Mouse (Mus musculus): ENCODE data around the gene Gm813. TPM values are rescaled to one million over a fixed set of nuclear protein-coding genes. Genes with fewer than 3 reads are reported as not detected.

Gm813 gene
- polyA plus RNA-seq, 1 experiment: not detected

DNA sequence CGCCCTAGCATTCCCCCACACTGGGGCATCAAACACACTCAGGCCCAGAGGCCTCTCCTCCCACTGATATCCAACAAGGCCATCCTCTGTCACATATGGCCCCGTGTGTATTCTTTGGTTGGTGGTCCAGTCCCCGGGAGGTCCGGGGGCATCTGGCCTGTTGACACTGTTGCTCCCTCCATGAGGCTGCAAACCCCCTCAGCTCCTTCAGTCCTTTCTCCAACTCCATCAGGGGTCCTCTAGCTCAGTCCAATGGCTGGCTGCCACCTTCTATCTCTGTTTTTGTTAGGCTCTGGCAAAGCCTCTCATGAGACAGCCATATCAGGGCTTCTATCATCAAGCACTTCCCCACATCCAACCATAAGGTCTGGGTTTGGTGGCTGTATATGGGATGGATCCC, 39.7 kb upstream of the Gm813 start:
- Histone ChIP-seq H3K36me3 (ENCODE audit: control insufficient read depth, insufficient read depth, low read length) (no peaks in the 10 kb centered on the region), H3K27me3 (ENCODE audit: control insufficient read depth, insufficient read depth, low read length) (peaks cover 2% of the 10 kb centered on the region; the same call in 1 of the 2 replicates), H3K27ac (ENCODE audit: control insufficient read depth, insufficient read depth, low read length) (no peak overlapping the region), H3K4me3 (ENCODE audit: control insufficient read depth, insufficient read depth, low read length) (no peak overlapping the region), H3K4me1 (replicated peaks; ENCODE audit: control insufficient read depth, insufficient read depth, low read length) (no peaks in the 10 kb centered on the region)
- DNase-seq: no peak
- 96% methylated on average over 4 of the region's 4 CpGs for WGBS
- TF ChIP-seq CTCF (IDR thresholded peaks at IDR 0.05; ENCODE audit: borderline replicate concordance, control insufficient read depth, extremely low read depth, insufficient read depth, low read length, poor library complexity) (no peak), POLR2A (IDR thresholded peaks at IDR 0.05; ENCODE audit: control insufficient read depth, extremely low read depth, insufficient read depth, low read length, poor library complexity) (no peak)

DNA sequence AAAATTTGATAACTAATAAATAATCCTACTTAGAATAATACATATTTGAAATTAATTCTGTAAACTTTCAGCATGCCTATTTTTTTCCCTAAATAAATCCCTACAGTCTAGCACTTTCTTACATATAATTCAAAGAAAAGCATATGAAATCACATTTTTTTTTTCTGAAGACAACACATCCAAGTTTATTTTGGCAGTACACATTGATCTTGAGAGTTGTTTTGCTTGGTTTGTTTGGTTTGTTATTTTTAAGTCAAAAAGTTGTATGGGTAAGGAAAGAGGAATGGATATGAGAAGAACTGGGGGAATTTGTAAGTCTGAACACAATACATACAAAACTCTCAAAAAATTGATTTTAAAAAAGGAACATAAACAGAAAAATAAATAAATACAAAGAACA, 39.0 kb upstream of the Gm813 start:
- Histone ChIP-seq H3K27me3 (ENCODE audit: control insufficient read depth, insufficient read depth, low read length) (no peaks in the 10 kb centered on the region), H3K4me1 (replicated peaks; ENCODE audit: control insufficient read depth, insufficient read depth, low read length) (no peaks in the 10 kb centered on the region), H3K4me3 (ENCODE audit: control insufficient read depth, insufficient read depth, low read length) (no peak overlapping the region), H3K27ac (ENCODE audit: control insufficient read depth, insufficient read depth, low read length) (no peak overlapping the region), H3K36me3 (ENCODE audit: control insufficient read depth, insufficient read depth, low read length) (no peaks in the 10 kb centered on the region)
- TF ChIP-seq CTCF (IDR thresholded peaks at IDR 0.05; ENCODE audit: borderline replicate concordance, control insufficient read depth, extremely low read depth, insufficient read depth, low read length, poor library complexity) (no peak), POLR2A (IDR thresholded peaks at IDR 0.05; ENCODE audit: control insufficient read depth, extremely low read depth, insufficient read depth, low read length, poor library complexity) (no peak)
- no peak for DNase-seq

DNA sequence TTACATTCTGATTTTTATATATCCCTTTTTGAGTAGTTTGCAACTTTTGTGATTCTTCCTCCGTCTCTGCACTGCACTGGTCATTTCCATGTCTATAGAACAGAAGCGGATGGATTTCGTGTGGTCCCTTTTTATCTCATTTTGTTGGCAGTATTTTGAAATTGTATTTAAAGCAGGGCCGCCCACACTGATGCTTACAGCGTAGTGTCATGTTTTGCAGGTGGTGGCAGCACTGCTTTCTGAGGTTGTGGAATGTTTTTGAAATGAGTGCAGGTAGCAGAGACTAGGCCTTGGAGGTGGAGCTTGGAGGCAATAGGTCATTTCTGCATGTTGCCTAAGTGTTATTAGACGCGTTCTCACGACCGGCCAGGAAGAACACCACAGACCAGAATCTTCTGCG, 33.2 kb upstream of the Gm813 start:
- Histone ChIP-seq H3K27me3 (ENCODE audit: control insufficient read depth, insufficient read depth, low read length) (no peaks in the 10 kb centered on the region), H3K4me1 (replicated peaks; ENCODE audit: control insufficient read depth, insufficient read depth, low read length) (no peaks in the 10 kb centered on the region), H3K27ac (ENCODE audit: control insufficient read depth, insufficient read depth, low read length) (no peak overlapping the region), H3K36me3 (ENCODE audit: control insufficient read depth, insufficient read depth, low read length) (no peaks in the 10 kb centered on the region), H3K4me3 (ENCODE audit: control insufficient read depth, insufficient read depth, low read length) (no peak overlapping the region)
- no peak for DNase-seq
- TF ChIP-seq POLR2A (IDR thresholded peaks at IDR 0.05; ENCODE audit: control insufficient read depth, extremely low read depth, insufficient read depth, low read length, poor library complexity) (no peak), CTCF (IDR thresholded peaks at IDR 0.05; ENCODE audit: borderline replicate concordance, control insufficient read depth, extremely low read depth, insufficient read depth, low read length, poor library complexity) (no peak)
- 97% methylated on average over 10 of the region's 10 CpGs for WGBS

DNA sequence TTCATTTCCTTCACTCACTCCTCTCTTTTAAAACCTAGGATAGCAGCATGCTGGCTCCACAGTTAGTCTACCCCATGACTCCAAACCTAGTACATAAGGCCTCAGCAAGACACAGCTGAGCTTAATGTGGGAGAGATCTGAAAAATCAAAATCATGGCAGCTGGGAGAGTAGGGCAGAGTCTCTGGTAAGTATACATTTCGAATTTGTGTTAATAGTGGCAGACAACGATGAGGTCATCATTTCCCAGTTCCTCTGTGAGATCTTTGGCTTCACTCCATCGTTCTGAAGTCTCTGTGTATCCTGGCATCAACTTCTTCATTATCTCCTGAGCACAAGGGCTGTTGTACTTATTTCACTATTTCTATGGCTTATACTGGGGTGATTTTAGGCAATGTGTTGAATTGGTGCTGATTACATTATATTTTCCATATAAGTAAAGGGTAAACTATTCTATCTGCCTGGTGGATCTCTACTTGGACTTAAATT, 22.0 kb upstream of the Gm813 start, which contains the start of gene E330017A01Rik:
E330017A01Rik (minus strand) TSS at position 51 of the 487 bp plus-strand sequence.
- Histone ChIP-seq H3K36me3 (ENCODE audit: control insufficient read depth, insufficient read depth, low read length) (no peaks in the 10 kb centered on the region), H3K27me3 (ENCODE audit: control insufficient read depth, insufficient read depth, low read length) (no peaks in the 10 kb centered on the region), H3K4me3 (ENCODE audit: control insufficient read depth, insufficient read depth, low read length) (no peak within 1 kb of the TSS), H3K4me1 (replicated peaks; ENCODE audit: control insufficient read depth, insufficient read depth, low read length) (no peaks in the 10 kb centered on the region), H3K27ac (ENCODE audit: control insufficient read depth, insufficient read depth, low read length) (no peak within 1 kb of the TSS)
- no peak for DNase-seq
- TF ChIP-seq CTCF (IDR thresholded peaks at IDR 0.05; ENCODE audit: borderline replicate concordance, control insufficient read depth, extremely low read depth, insufficient read depth, low read length, poor library complexity) (no peak), POLR2A (IDR thresholded peaks at IDR 0.05; ENCODE audit: control insufficient read depth, extremely low read depth, insufficient read depth, low read length, poor library complexity) (no peak)
- WGBS: 85% methylated on average over 3 of the region's 3 CpGs

DNA sequence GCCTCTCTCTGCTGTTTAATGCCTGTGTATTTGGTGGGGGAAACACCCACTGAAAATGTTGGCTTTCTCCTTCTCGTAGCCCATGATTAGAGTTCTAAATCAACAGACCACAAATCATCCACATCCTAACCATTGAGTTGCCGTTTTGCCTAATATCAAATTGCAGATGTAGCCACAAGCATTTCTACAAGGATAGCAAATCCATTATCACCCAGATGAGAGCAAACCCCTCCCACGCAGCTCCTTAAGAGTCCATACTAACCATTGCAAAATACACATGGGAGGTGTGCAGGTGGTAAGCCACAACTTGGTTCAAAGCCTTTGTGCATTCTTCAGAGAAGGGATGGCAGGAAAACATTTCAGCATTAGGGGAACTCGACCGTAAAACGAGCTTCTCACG, 21.2 kb upstream of the Gm813 start:
- 27% methylated on average over 7 of the region's 7 CpGs for WGBS
- Histone ChIP-seq H3K27ac (ENCODE audit: control insufficient read depth, insufficient read depth, low read length) (no peak overlapping the region), H3K27me3 (ENCODE audit: control insufficient read depth, insufficient read depth, low read length) (no peaks in the 10 kb centered on the region), H3K4me1 (replicated peaks; ENCODE audit: control insufficient read depth, insufficient read depth, low read length) (no peaks in the 10 kb centered on the region), H3K36me3 (ENCODE audit: control insufficient read depth, insufficient read depth, low read length) (no peaks in the 10 kb centered on the region), H3K4me3 (ENCODE audit: control insufficient read depth, insufficient read depth, low read length) (no peak overlapping the region)
- TF ChIP-seq POLR2A (IDR thresholded peaks at IDR 0.05; ENCODE audit: control insufficient read depth, extremely low read depth, insufficient read depth, low read length, poor library complexity) (no peak), CTCF (IDR thresholded peaks at IDR 0.05; ENCODE audit: borderline replicate concordance, control insufficient read depth, extremely low read depth, insufficient read depth, low read length, poor library complexity) (no peak)
- no peak for DNase-seq

DNA sequence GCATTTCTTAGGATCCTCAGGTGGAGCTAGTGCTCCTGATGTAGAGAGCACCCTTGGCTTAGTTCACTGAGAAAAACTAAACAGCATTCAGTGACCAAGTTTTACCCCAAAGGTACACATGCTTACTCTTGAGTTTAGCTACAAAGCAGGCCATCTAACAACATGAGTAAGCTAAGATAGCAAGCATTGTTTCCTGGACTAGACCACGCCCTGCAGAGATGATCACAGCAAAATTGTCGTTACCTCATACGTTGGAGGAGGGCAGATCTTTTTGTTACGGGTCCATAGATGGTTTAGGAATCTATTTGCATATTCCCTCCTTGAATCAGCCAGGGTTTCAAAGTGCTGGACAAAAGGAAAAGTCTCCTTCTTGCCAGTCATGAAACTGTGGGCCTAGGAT, 20.7 kb upstream of the Gm813 start:
- H3K27me3 ChIP-seq (ENCODE audit: control insufficient read depth, insufficient read depth, low read length): no peaks in the 10 kb centered on the region
- WGBS: 90% methylated on average over 4 of the region's 4 CpGs
- no peak overlapping the region for H3K27ac ChIP-seq (ENCODE audit: control insufficient read depth, insufficient read depth, low read length)
- no peak for DNase-seq
- H3K4me3 ChIP-seq (ENCODE audit: control insufficient read depth, insufficient read depth, low read length): no peak overlapping the region
- TF ChIP-seq CTCF (IDR thresholded peaks at IDR 0.05; ENCODE audit: borderline replicate concordance, control insufficient read depth, extremely low read depth, insufficient read depth, low read length, poor library complexity) (no peak), POLR2A (IDR thresholded peaks at IDR 0.05; ENCODE audit: control insufficient read depth, extremely low read depth, insufficient read depth, low read length, poor library complexity) (no peak)
- H3K36me3 ChIP-seq (ENCODE audit: control insufficient read depth, insufficient read depth, low read length): no peaks in the 10 kb centered on the region
- no peaks in the 10 kb centered on the region for H3K4me1 ChIP-seq (replicated peaks; ENCODE audit: control insufficient read depth, insufficient read depth, low read length)

DNA sequence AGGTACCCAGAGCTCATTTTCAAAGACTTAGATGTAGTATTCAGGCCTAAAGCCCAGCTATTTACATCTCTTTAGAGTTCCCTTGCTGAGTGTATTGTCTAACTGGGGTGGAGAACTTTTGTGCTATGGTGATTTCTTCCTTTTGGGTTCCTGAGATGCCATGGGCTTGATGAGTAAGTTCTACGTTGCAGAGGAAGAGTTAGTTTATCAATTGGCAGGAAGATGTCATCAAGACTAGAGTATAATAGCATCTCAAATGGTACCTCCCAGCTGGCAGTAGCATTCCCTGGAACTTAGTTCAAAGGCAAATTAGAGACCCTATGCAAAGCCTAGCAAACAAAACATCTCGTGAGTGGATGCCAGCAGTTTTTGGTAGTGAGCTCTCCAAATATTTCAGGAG, 19.1 kb upstream of the Gm813 start:
- no peaks in the 10 kb centered on the region for H3K4me1 ChIP-seq (replicated peaks; ENCODE audit: control insufficient read depth, insufficient read depth, low read length)
- no peak overlapping the region for H3K27ac ChIP-seq (ENCODE audit: control insufficient read depth, insufficient read depth, low read length)
- no peak for TF ChIP-seq POLR2A (IDR thresholded peaks at IDR 0.05; ENCODE audit: control insufficient read depth, extremely low read depth, insufficient read depth, low read length, poor library complexity)
- no peak for TF ChIP-seq CTCF (IDR thresholded peaks at IDR 0.05; ENCODE audit: borderline replicate concordance, control insufficient read depth, extremely low read depth, insufficient read depth, low read length, poor library complexity)
- 88% methylated on average over 2 of the region's 2 CpGs for WGBS
- H3K27me3 ChIP-seq (ENCODE audit: control insufficient read depth, insufficient read depth, low read length): no peaks in the 10 kb centered on the region
- H3K4me3 ChIP-seq (ENCODE audit: control insufficient read depth, insufficient read depth, low read length): no peak overlapping the region
- no peak for DNase-seq
- no peaks in the 10 kb centered on the region for H3K36me3 ChIP-seq (ENCODE audit: control insufficient read depth, insufficient read depth, low read length)

Data from thymus, adult 2 months (tissue).